8 mouse cellular contexts compared by ENCODE assay signal in genomic region chr10:84437166-84438048, GRCm38 (mm10). TPM values are rescaled to one million over a fixed set of nuclear protein-coding genes. Genes with fewer than 3 reads are reported as not detected.
DNase-seq lines count a peak whose midpoint lies in the region; ATAC-seq and TF ChIP-seq lines count a peak whose summit lies in the region.
"Had no signal": no experiment of that assay in that cellular context is flagged by ENCODE, and none has a peak within 500 bp of the region (broad histone marks: within the 10 kb centered on the region; RNA-seq: fewer than 3 reads in every experiment).

No protein-coding gene starts in this region.

- H3K4me3 ChIP-seq in lung, postnatal 0 days (ENCODE audit: low read depth, low read length), result 0 out of 2 replicates have a peak overlapping the region, but pooled peaks have one; percentile 20
- no peak overlapping the region for H3K4me3 ChIP-seq in intestine, embryonic 15.5 days (replicated peaks)
- no peak overlapping the region for H3K4me3 ChIP-seq in stomach, embryonic 16.5 days (replicated peaks; ENCODE audit: low read length)

- H3K4me2 ChIP-seq in lung, postnatal 0 days (replicated peaks; ENCODE audit: low read depth, low read length), result peak overlapping the region; percentile 39
- peak overlapping the region; percentile 21; the same call in 1 of the 2 replicates for H3K4me2 ChIP-seq in intestine, embryonic 15.5 days (replicated peaks)
- peak overlapping the region; percentile 30; the same call in 1 of the 2 replicates for H3K4me2 ChIP-seq in stomach, embryonic 16.5 days (ENCODE audit: low read depth, low read length)

- H3K27ac ChIP-seq in lung, postnatal 0 days (ENCODE audit: low read length), result no peak overlapping the region
- H3K27ac ChIP-seq in intestine, embryonic 15.5 days, result no peak overlapping the region
- H3K27ac ChIP-seq in stomach, embryonic 16.5 days (ENCODE audit: low read length), result no peak overlapping the region
- H3K27ac ChIP-seq: liver, embryonic 14.5 days had no signal

- WGBS in lung, postnatal 0 days, result 41% methylated on average over 14 of the region's 14 CpGs
- WGBS in intestine, embryonic 15.5 days, result 50% methylated on average over 14 of the region's 14 CpGs
- 47% methylated on average over 14 of the region's 14 CpGs for WGBS in stomach, embryonic 16.5 days

- no peaks in the 10 kb centered on the region for H3K36me3 ChIP-seq in lung, postnatal 0 days (ENCODE audit: insufficient read depth, low read length)
- H3K36me3 ChIP-seq in intestine, embryonic 15.5 days, result no peaks in the 10 kb centered on the region
- H3K36me3 ChIP-seq in stomach, embryonic 16.5 days (ENCODE audit: control insufficient read depth, insufficient read depth, low read length), result no peaks in the 10 kb centered on the region

- TF ChIP-seq CTCF in lung, postnatal 0 days (IDR thresholded peaks at IDR 0.05), result no peak

- H3K4me1 ChIP-seq in lung, postnatal 0 days (ENCODE audit: insufficient read depth, low read depth, low read length), result peaks cover 17% of the 10 kb centered on the region; the same call in 1 of the 2 replicates
- peaks cover 31% of the 10 kb centered on the region; the same call in 1 of the 2 replicates for H3K4me1 ChIP-seq in intestine, embryonic 15.5 days (replicated peaks)
- H3K4me1 ChIP-seq in stomach, embryonic 16.5 days (ENCODE audit: control insufficient read depth, insufficient read depth, low read length), result peaks cover 28% of the 10 kb centered on the region

- no peaks in the 10 kb centered on the region for H3K27me3 ChIP-seq in lung, postnatal 0 days (replicated peaks; ENCODE audit: insufficient read depth, low read length)
- no peaks in the 10 kb centered on the region for H3K27me3 ChIP-seq in intestine, embryonic 15.5 days (replicated peaks)
- H3K27me3 ChIP-seq in stomach, embryonic 16.5 days (ENCODE audit: control insufficient read depth, insufficient read depth, low read length), result no peaks in the 10 kb centered on the region

- H3K9me3 ChIP-seq in lung, postnatal 0 days (ENCODE audit: low read length), result no peaks in the 10 kb centered on the region
- H3K9me3 ChIP-seq in intestine, embryonic 15.5 days, result no peaks in the 10 kb centered on the region
- no peaks in the 10 kb centered on the region for H3K9me3 ChIP-seq in stomach, embryonic 16.5 days (replicated peaks; ENCODE audit: control insufficient read depth, low read length)

- TF ChIP-seq EP300 in lung, postnatal 0 days (IDR thresholded peaks at IDR 0.05), result no peak

- ATAC-seq in lung, postnatal 0 days, result no peak
- ATAC-seq in intestine, embryonic 15.5 days, result no peak
- ATAC-seq in stomach, embryonic 16.5 days (ENCODE audit: insufficient read depth, low FRiP score), result no peak

- no peak overlapping the region for H3K9ac ChIP-seq in lung, postnatal 0 days (replicated peaks; ENCODE audit: low read depth)
- H3K9ac ChIP-seq in intestine, embryonic 15.5 days, result no peak overlapping the region; the same call in 1 of the 2 replicates
- 0 out of 2 replicates have a peak overlapping the region, but pooled peaks have one; percentile 10 for H3K9ac ChIP-seq in stomach, embryonic 16.5 days (ENCODE audit: low read length)
- H3K9ac ChIP-seq: liver, embryonic 14.5 days had no signal

- DNase-seq in lung, postnatal 0 days (ENCODE audit: low spot score), result no peak
- no peak for DNase-seq in lung, adult 18-20 months
- DNase-seq in embryo, embryonic 11.5 days (ENCODE audit: low read depth, low spot score), result peak; percentile 37
- DNase-seq in right cerebral cortex, postnatal 25 days, result no peak
- DNase-seq in c-Kit-positive CD71-positive TER-119-positive erythroid progenitor cells, embryonic 14.5 days (ENCODE audit: low spot score), result no peak

RNA-seq across cellular contexts. Expression of gene Nuak1, which starts 3.0 kb away (rescaled TPM):
- polyA plus RNA-seq in lung, postnatal 0 days (2015; fragmentation: Nextera tagmentation; extraction: Ambion mirVana), result 2.2 and 2.3 TPM in 2 replicates
- polyA plus RNA-seq in intestine, embryonic 15.5 days (2015; fragmentation: Nextera tagmentation; extraction: Ambion mirVana), result 0.92 and 0.97 TPM in 2 replicates
- polyA plus RNA-seq in stomach, embryonic 16.5 days (2015; fragmentation: Nextera tagmentation; extraction: Ambion mirVana), result 0.76 and 1.1 TPM in 2 replicates
